Mouse (Mus musculus) erythroblast, embryonic 14.5 days (primary cell): ENCODE data around the gene Trp73.

Source experiments
- GATA1 ChIP-seq: IDR thresholded peaks from 2 replicates; pipeline ENCODE4 v1.6.1; 2012; ENCODE audit warnings: low read length, inconsistent platforms, mixed read lengths
- TAL1 ChIP-seq: IDR thresholded peaks from 3 replicates; pipeline ENCODE4 v1.6.1; 2012; ENCODE audit warnings: low read length, inconsistent platforms, mixed read lengths

- TF ChIP-seq GATA1 (no peak), TAL1 (no peak)
Observed at GRCm38 (mm10) chr4:154028066-154028465, 111.9 kb downstream of the Trp73 start.
